Mouse (Mus musculus) ES-CJ7 (cell line): ENCODE data around the gene Ecel1.
A peak's percentile ranks its signal among the peaks of the same experiment; 100 is the strongest.

Source experiments
- DNase-seq: peaks from one replicate; pipeline ENCODE4 v3.0.0; 2011; ENCODE audit warnings: low read depth, low spot score

The Ecel1 gene

DNA sequence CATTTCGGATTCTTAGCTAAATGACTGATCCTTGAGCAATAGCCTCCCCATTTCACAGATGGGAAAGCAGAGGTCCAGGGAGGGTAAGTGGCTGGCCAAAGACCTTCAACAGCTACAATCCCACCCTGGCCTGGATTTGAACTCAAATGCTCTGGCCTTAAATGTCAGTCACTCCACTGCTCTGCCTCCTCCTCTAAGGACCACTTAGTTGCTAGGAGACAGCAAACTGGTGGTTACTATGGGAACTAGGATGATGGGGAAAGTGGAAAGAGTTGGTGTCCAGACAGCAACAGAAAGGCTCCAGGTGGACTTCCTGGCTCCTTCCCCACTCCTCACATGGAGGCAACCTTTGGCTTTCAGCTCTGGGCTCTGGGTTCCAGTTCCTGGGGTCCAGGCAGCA lies 15.0 kb upstream of the Ecel1 start:
- DNase-seq, result no peak

DNA sequence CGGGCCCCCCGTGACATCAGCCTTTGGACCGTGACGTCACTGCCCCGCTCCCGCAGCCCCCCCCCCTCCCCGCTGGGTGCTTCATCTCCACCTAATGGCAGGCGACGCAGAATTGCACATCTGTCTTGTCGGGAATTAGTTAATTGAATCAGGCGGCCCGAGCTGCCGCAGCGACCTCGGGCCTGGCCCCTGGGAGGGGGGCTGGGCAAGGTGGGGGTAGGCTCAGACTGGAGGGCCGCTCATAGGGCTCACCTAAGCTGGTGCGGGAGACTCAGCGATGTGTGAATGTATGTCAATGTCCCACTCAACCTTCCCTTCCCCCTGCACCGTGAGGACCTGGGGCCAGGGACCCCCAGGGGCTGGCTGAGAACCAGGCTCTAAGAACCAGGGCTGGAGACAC lies 14.1 kb upstream of the Ecel1 start:
- no peak for DNase-seq

DNA sequence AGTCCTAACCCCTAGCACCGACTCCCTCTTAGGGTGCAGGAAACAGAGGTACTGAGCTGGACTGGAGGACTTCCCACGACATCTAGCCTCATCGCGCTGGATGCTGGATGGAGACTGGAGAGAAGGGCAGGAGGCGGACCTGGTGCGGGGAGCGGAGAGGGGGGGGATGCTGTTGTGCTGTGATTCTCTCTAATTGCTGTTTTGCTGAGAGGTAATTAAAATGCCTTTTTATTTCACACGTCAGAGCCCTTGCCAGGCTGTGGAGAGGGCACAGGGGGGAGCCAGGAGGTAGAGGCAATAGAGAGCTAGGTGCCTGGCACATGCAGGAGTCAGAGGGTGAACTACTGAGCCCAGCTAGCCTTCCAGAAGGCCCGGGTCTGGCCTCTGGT lies 8.5 kb upstream of the Ecel1 start:
- no peak for DNase-seq

DNA sequence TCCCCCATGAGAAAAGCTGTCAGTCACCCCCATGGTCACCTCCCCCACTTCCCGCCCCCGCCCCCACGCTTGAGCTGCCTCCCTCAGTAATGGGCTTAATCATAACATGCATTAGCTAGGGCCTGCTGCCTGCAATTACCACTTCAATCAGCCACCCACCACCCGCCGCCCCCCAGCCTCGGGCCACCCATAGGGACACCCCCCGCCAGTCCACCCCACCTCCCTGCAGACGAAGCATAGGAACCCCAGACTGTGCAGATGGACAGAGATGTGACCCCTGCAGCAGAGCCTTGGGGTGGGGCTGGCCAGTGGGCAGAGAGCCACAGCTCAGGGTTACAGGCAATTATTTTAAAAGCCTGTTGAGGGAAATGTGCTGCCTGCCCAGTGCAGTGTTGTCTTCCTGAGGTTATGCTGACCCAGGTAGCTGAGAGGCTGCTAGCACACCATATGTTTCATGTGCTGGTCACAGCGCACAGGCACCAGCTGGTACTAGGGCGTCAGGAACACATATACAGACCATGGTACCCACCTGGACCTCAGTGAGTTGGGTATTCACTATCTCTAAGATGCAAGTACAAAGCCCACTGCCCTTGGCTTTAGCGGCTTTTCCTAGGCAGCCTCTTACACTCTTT lies 8.0 kb upstream of the Ecel1 start:
- DNase-seq, result no peak

DNA sequence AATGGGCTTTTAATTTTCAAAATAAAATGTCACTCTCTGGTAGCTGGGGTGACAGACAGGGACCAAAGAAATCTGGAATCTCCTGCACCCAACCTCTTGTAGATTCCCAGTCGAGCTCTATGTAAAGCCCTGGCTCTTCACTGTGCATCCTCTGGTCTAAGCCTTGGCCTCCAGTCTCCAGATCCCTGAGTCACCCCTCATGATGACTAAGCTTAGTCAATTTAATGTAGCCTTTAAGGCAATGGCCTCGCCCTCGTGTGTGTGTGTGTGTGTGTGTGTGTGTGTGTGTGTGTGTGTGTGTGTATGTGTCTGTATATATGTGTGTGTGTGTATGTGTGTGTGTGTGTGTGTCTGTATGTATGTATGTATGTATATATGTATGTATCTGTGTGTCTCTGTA lies 3.1 kb upstream of the Ecel1 start:
- no peak for DNase-seq

DNA sequence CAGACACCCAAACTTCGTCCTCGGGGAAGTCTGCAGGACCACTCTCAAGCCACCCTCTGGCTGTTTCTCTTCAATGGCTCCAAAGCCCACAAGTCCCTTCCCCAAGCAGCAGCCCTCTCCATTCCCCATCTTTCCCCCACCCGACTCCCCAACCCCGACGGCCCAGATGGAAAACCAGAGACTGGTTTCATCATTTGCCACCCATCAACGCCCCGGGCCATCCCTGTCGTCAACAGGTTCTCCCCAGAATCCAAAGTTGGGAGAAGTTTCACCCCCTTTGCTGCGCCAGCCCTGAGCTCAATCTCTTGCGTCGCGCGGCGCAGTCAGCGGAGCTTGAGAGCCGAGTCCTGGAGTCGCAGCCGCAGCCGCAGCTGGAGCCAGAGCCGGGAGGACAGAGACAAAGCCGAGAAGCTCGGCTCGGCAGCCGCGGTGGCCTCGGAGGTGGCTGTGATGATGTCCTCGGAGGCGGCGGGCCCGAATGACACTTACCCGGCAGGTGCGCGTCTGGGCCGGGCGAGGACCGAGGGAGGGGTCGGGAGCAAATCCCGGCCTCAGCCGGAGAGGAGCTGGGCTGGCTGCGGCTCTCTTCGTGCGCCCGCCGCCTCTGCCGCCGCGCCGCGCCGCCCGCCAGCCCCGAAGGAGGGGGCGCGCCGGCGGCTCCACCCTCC lies 656 bp downstream of the Ecel1 start:
- DNase-seq, result peak; percentile 50

DNA sequence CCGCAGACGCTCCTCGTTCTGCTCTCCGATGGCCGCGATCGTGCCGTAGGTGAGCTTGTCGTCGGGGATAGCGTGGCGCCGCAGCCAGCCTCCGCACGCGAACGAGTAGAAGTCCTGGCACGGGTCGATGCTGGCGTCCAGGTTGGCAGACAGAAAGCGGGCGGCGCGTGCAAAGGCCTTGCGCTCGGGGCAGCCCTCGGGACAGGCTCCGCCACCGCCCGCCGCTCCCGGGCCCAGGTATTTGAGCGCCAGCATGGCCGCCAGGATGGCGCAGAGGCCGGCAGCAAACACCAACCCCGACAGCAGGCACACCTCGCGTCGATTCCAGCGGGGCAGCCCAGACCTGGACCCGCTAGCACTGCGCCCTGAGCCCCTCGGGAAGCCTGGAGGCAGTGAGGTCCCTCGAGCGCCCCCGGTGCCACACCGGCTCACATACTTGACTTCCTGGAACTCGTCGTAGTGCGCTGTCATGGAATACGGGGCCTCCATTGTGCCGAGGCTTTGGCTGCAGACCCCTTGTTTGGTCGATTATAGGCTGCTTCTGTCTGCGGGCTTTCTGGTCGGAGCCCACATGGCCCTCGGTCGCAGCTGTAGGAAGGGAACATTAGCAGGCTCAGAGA lies 1.7 kb downstream of the Ecel1 start:
- peak; percentile 61 for DNase-seq

DNA sequence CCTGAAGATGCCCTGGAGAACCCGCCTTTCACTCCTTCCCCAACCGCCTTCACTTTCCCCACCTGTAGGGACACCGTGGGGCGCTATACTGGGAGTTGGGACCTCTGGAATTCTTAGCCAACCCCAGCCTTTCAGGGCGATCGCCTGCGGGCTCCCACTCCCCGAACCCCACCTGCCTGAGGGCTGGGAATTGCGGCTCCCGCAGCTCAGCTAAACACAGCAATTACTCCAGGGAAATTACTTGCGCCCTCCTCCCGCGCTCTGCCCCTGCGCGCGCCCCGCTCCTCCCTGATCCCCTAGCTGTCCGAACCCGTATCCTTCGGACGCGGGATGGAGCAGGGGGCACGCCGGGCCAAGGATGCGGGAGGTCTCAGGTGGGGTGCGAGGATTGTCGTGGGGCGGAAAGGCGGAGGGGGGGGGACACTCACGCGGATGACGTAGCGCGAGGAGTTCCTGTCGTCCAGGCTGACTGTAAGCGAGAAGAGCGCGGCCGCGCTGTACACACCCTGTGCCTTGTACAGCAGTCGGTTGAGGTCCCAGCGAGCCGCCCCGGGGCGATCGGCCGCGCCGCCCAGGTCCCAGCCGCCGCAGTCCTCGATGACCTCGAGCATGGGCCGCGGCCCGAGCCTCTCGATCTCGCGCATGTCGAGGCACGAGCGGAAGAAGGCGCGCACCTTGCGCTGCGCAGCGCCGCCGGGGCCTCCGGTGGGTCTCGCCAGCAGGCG lies 2.4 kb downstream of the Ecel1 start:
- DNase-seq, result peak; percentile 55

DNA sequence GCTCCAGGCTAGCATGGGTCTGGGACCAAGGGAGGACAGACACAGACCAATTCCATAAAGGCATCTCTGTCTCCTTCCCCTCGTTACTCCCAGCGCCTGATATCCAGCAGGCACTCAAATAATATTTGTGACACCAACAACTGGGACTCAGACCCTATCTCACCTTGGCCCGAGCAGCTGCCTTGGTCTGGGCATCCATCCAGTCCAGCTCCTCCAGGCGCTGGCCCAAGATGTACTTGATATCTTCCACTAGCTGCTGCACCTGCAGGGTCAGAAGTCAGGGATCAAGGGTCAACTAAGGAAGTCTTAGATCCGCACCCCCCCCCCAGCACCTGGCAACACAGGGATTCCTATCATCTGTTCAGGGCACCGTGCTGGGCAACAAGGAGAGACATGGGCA lies 5.0 kb downstream of the Ecel1 start:
- no peak for DNase-seq

DNA sequence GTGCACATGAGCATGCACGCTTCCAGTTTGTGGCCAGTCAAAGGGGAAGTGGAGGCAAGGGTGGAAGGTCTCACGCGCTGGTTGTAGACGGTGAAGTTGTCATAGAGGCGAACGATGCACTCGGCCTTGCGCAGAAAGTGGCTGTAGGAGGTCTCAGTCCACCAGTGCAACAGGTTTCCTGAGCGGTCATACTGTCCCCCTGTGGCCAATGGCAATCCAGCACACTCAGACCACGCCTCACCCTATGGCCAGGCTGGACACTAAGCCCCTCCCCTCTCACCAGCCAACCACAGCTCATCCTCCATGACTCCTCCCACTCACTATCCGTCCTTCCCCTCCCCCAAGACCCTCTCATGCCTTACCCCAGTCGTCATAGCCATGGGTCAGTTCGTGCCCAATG lies 6.9 kb downstream of the Ecel1 start:
- DNase-seq, result no peak

DNA sequence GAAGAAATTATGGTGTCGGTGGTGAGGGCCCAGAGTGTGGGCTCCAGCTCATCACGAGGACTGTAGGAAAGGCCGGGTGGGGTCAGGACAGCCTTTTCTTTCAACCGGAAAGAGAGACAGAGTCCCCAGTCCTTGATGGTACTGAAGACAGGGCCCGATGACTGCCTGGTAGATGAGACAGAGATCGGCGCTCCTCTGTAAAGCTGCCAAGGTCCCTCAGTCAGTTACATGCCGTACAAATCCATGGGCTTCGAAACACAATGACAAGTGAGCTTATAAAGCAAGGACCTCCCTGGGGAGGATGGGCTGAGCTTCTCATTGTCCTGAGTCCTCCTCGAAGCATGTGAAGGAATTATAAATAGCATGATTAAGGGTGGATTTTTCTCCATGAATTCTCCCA lies 13.2 kb downstream of the Ecel1 start:
- DNase-seq, result no peak

DNA sequence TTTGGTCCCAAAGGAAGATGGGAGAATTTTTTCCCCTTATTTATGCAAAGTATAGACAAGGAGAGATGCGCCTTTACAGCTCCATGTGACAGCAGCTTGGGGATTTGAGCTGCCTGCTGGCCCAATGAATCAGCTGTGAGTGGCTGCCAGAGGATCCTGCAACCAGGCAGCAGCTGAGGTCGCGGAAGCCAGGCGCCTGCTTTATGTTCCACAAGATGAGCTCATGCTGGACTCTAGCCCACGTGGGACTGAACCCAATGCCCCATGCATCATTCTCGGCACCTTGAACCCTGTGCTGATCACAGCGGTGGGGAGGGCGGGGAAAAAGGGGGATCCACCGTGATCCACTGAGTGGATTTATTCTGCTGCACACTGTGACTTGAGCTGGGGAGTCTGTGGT lies 13.9 kb downstream of the Ecel1 start:
- DNase-seq, result no peak

DNA sequence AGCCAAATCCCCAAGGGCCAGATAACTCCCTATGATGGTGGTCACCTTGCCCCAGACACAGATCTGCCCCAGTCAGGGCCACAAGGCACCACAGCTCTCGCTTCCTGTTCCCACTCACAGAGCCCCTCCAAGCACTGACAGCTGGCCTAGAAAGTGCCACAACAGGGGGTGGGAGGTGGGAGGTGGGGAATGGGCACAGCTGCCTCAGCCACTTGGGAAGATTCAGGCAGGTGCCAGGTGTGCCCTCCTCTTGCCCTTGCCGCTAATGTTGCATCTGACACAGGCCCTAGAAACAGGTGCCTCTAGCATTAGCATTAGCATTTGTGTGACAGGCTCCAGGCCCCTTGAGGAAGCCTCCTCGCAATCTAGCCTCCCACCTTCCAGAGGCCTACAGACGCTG lies 14.8 kb downstream of the Ecel1 start:
- no peak for DNase-seq

DNA sequence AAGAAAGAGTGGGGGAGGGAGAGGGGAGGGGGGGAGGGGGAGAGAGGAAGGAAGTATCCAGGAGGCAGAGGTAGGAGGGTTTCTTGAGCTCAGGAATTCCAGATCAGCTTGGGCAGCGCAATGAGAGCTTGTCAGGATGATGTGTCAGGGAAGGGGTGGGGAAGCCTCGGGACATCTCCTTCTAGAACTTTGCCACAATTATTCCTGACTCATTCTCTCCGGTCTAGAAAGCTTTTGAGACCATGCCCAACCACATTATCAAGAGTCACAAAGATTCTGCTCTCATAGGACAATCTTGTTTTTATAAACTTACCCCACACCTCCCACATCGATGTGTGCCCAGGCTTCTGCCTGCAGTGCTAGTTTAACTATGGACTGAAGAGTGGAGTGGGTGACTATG lies 24.5 kb downstream of the Ecel1 start:
- DNase-seq, result no peak

DNA sequence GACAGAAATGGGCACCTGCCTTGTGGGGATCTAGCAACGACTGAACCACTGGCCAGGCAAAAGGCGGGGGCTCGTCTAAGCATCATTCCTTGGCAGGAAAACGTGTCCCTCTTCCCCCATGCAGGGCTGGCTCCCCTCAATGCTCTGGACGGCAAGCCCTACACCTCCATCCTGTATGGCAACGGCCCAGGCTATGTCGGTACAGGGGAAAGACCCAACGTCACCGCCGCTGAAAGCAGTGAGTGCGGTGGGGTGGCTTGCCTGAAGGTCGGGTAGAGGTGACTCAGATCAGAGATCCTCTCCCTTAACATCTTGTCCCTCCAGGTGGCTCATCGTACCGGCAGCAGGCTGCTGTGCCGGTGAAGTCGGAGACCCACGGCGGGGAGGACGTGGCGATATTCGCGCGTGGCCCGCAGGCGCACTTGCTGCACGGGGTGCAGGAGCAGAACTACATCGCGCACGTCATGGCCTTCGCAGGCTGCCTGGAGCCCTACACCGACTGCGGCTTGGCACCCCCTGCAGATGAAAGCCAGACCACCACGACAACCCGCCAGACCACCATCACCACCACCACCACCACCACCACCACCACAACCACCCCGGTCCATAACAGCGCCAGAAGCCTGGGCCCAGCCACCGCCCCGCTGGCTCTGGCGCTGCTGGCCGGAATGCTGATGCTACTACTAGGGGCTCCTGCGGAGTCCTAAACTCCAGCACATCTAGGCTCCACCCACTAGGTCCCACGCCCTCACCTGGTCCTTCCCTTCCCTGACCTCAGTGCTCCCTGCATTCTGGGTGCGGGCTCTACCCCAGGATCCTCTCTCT lies 28.9 kb downstream of the Ecel1 start:
- peak; percentile 31 for DNase-seq

DNA sequence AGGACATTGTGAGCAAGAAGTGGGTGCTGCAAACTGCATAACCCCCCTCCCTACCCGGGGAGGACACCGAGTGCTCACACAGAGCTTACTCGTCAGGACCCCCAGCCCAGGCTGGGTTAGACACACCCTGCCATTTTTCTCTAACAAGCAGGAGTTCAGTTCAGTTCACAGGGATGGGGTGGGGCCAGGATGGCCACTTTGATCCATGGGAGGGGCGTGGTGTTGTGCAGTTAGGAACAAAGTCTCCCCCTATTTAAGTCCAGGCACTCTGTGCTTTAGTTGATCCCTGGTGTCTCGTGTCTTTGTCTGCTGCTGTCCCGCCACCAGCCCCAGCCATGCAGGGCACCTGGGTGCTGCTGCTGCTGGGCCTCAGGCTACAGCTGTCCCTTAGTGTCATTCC lies 31.6 kb downstream of the Ecel1 start, which contains the start of gene Akp3:
Gene Akp3, plus strand, starts transcription at position 301 of the 400 bp plus-strand sequence.
- DNase-seq, result no peak

DNA sequence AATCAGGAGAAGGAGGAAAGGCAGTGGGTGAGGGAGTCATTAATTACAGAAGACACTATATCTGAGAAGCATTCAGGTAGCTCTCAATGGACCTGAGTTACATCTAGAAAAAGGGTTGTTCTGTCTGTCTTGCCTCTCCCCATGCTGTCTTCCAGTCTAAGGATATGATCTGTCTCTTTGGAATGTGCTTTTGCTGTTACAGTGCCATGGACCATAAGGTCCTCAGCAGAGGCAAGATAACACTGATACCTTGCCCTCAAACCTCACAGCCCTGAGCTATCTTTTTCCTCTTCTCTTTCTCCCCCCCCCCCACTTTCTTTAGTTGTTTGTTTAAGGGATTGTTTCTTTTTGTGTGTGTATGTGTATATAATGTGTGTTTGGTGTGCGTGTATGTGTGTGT lies 41.5 kb downstream of the Ecel1 start:
- no peak for DNase-seq

DNA sequence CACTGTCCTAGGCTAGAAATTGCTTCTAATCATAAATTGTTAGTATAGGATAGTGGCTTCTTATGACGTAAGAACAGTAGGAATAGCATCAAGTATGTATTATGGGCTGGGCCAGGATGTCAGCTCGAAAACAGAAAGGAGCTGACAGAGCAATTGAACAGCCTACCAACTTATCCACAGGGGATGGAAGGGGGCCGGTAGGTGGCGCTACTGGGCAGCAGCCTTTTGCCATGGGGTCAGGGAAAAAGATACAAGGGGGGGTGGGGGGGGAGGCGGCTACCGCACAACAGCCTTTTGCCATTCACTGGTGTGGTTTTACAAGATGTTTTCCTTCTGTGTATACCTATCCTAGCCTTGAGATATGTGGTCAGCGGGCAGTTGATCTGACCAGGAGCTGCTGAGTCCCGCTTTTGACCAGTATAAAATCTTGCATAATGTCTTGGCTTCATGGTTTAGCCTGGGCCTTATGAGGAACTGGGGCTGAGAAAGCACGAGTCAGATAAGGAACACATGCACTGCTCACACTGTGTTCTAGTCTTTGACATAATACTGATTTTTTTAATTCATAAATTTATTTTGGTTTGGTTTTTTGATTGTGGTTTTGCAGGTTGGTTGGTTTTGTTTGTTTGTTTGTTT lies 44.5 kb downstream of the Ecel1 start:
- DNase-seq, result peak; percentile 49

DNA sequence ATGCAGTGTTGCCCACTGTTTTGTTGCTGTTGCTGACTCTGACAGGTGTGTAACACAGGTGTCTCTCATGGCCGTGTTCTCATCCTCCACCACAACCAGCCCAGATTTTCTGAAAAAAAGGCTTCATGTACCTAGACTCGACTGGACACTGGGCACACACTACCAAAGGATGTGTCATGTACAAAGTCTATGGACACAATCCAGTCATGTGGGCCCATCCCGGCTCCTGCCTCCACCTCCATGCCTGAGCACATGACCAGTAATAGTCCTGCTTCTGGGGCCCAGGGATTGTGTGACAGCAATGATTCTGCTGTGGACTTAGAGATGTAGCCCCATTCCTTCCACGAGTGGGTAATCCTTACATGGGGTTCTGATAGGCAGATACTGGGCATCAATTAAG lies 47.8 kb downstream of the Ecel1 start:
- no peak for DNase-seq

DNA sequence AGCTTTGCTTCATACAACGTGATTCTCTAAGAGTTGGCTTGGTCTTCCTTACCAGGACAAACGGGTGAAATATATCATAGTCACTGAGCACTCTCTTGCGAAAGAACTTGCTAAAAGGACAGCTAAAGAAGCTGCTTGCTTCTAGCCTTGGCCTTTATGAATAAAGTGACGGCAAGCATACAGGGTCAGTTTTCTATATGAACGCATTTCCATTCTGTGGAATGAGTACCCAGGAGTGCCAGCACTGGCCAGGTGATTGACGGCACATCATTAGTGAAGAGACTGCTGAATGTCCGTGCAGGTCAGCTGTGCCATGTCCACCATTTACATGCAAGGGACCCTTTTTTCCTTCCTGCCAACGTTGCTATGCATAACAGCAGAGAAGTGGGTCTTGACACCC lies 49.8 kb downstream of the Ecel1 start:
- no peak for DNase-seq

DNA sequence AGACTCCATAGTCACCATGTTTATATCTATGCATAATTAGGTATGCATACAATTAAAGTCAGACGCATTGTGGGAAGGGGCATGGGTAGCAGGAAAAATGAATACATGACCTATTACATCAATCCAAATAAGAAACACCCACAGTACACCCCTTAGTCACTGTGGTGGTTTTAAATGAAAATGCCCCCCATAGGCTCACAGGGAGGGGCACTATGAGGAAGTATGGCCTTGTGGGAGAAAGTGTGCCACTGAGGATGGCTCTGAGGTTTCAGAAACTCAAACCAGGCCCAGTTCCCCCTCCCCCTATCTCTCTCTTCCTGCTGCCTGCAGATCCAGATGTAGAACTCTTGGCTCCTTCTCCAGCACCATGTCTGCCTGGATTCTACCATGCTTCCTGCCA lies 52.4 kb downstream of the Ecel1 start:
- DNase-seq, result no peak
